Mouse (Mus musculus) limb, embryonic 15.5 days (tissue): ENCODE data around the gene Dbi. TPM values are rescaled to one million over a fixed set of nuclear protein-coding genes. Genes with fewer than 3 reads are reported as not detected.
A peak's percentile ranks its signal among the peaks of the same experiment; 100 is the strongest.

Experiments used
- ATAC-seq: fragments of 200-750 bp; cut with Nextera tagmentation; 2 replicates; pipeline ENCODE4 v1.8.0; 2017; ENCODE audit warnings: low read depth, moderate TSS enrichment; ENCODE audit not compliant: insufficient number of reproducible peaks, low FRiP score, low TSS enrichment
- H3K27ac ChIP-seq: fragments of 300-500 bp; sonication (generic); 2 replicates; pipeline ENCODE4 v1.5.1; 2015; ENCODE audit warnings: moderate library complexity, mild to moderate bottlenecking, inconsistent platforms
- H3K27me3 ChIP-seq: fragments of 300-500 bp; sonication (generic); 2 replicates; pipeline ENCODE4 v1.6.1; 2015; ENCODE audit warnings: inconsistent platforms
- H3K36me3 ChIP-seq: fragments of 300-500 bp; sonication (generic); 2 replicates; pipeline ENCODE4 v1.6.1; 2015; ENCODE audit warnings: inconsistent platforms
- H3K4me1 ChIP-seq: fragments of 300-500 bp; sonication (generic); 2 replicates; pipeline ENCODE4 v1.6.1; 2015; ENCODE audit warnings: inconsistent platforms
- H3K4me2 ChIP-seq: fragments of 300-500 bp; sonication (generic); 2 replicates; pipeline ENCODE4 v1.6.1; 2015; ENCODE audit warnings: mild to moderate bottlenecking, inconsistent platforms
- H3K4me3 ChIP-seq: fragments of 300-500 bp; sonication (generic); 2 replicates; pipeline ENCODE4 v1.5.1; 2015; ENCODE audit warnings: mild to moderate bottlenecking, inconsistent platforms
- H3K9ac ChIP-seq: fragments of 300-500 bp; sonication (generic); 2 replicates; pipeline ENCODE4 v1.6.1; 2015; ENCODE audit warnings: inconsistent platforms
- H3K9me3 ChIP-seq: fragments of 300-500 bp; sonication (generic); 2 replicates; pipeline ENCODE4 v1.6.1; 2016; ENCODE audit warnings: inconsistent platforms
- WGBS: fragments of 180-500 bp; shearing (Covaris S2); methylation state at CpG from one replicate; pipeline ENCODE4 v1.1.7; 2015; 5-methylcytosine and 5-hydroxymethylcytosine counted together
- polyA plus RNA-seq: library from polyadenylated mRNA; unstranded; fragments of >200 nt; fragmentation: Nextera tagmentation; extraction: Ambion mirVana; gene quantifications from 2 replicates; pipeline ENCODE4 v1.2.1, GENCODE M21; 2015

The Dbi gene
- polyA plus RNA-seq, 1 experiment from 2014 or later = 1,050 TPM

DNA sequence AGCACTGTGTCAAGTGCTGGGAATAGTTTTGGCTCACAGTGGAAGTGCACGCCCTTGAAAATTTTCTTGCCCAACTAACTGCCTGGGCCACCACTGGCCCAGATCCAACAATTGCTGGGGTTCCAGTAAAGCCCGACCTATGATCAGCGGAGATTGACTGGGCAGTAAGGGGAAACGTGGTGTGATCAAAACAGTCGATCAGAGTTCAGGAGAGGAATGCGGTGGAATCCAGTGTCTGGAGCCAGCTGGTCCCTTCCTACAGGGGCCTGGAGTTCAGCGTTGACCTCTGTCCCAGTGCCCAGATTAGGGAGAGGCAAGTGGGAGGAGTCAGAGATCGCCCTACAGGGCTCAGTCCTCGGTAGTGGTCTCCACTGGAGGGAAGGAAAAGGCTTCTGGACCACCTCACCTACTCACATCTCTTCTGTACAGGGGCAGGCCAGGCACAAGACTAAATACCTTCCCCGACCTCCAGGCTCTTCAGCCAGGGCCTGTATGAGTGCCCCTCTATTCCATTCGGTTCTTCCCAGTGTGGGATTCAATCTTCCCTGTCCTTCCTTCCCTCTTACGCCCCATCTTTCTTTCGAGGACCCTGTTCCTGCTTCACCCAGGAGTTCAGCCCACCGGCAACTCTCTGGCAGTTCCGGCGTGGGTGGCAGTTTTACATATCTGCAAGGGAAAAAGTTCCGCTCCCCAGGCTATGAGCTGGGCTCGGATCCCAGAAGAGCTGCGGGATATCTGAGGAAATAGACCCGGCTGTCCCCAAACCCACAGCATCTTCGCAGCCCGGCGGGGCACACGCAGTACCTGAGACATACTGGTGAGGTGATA, 523 bp downstream of the Dbi start:
- Histone ChIP-seq H3K4me3 (peak overlapping the region; percentile 55), H3K4me1 (peaks cover 43% of the 10 kb centered on the region), H3K9me3 (no peaks in the 10 kb centered on the region), H3K9ac (peak overlapping the region; percentile 48), H3K4me2 (peak overlapping the region; percentile 81), H3K36me3 (peaks cover 28% of the 10 kb centered on the region), H3K27me3 (no peaks in the 10 kb centered on the region), H3K27ac (peak overlapping the region; percentile 93)
- ATAC-seq = peak; percentile 17; the same call in 1 of the 2 replicates
- 3% methylated on average over 24 of the region's 24 CpGs for WGBS

GRCm38 (mm10) chr1:120119389-120119788, 1.5 kb downstream of the Dbi start:
- 84% methylated on average over 4 of the region's 4 CpGs for WGBS
- peak overlapping the region; percentile 55 for H3K4me3 ChIP-seq
- H3K4me2 ChIP-seq = peak overlapping the region; percentile 81
- H3K36me3 ChIP-seq = peaks cover 38% of the 10 kb centered on the region
- H3K27me3 ChIP-seq = no peaks in the 10 kb centered on the region
- no peaks in the 10 kb centered on the region for H3K9me3 ChIP-seq
- ATAC-seq = no peak
- no peak overlapping the region for H3K27ac ChIP-seq
- peaks cover 39% of the 10 kb centered on the region for H3K4me1 ChIP-seq
- H3K9ac ChIP-seq = no peak overlapping the region

DNA sequence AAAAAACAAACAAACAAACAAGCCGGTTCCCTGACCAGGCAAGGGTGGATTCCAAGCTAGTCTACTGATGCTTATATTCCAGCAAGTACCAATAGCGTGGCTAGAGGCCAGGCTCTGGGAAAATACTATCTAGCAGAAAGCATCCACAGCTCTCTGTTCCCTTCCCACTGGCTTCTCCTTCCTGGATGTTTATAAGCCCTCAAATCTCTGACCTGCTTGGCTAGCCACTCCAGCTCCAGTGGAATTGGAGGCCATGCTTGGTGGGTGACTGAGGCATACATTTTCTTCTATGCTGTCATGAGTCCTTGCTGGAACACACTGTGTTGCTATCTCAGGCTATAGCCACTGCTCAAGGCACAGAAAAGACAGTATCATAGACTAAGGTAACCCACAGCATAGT, 2.0 kb downstream of the Dbi start:
- peaks cover 39% of the 10 kb centered on the region for H3K4me1 ChIP-seq
- WGBS = 89% methylated on average over 2 of the region's 2 CpGs
- H3K9me3 ChIP-seq = no peaks in the 10 kb centered on the region
- H3K9ac ChIP-seq = no peak overlapping the region
- no peaks in the 10 kb centered on the region for H3K27me3 ChIP-seq
- no peak overlapping the region; the same call in 1 of the 2 replicates for H3K27ac ChIP-seq
- peaks cover 42% of the 10 kb centered on the region for H3K36me3 ChIP-seq
- peak overlapping the region; percentile 55 for H3K4me3 ChIP-seq
- peak overlapping the region; percentile 81; the same call in 1 of the 2 replicates for H3K4me2 ChIP-seq
- ATAC-seq = no peak

DNA sequence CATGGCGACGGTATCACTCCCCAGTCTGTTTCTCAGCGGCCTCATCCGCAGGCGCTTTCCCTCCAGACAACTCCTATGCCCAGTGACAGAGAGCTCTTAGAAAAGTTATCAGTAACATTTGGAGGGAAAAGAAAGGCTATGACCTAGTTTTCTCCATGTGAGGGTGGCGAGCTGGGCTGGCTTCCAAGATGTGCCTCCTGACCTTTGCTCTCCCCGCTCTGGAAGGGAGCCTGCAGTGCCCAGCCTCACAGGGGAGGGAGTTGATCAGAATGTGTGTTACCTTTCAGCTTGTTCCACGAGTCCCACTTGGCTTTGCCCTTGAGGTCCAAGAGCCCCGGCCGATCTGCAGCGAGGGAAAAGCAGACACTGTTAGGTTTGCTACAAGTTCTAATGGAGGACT, 4.8 kb downstream of the Dbi start:
- H3K27me3 ChIP-seq = no peaks in the 10 kb centered on the region
- no peaks in the 10 kb centered on the region for H3K9me3 ChIP-seq
- H3K27ac ChIP-seq = peak overlapping the region; percentile 80
- H3K4me1 ChIP-seq = peaks cover 32% of the 10 kb centered on the region
- WGBS = 89% methylated on average over 11 of the region's 11 CpGs
- peaks cover 56% of the 10 kb centered on the region for H3K36me3 ChIP-seq
- ATAC-seq = no peak
- H3K9ac ChIP-seq = no peak overlapping the region
- H3K4me2 ChIP-seq = no peak overlapping the region
- no peak overlapping the region for H3K4me3 ChIP-seq

DNA sequence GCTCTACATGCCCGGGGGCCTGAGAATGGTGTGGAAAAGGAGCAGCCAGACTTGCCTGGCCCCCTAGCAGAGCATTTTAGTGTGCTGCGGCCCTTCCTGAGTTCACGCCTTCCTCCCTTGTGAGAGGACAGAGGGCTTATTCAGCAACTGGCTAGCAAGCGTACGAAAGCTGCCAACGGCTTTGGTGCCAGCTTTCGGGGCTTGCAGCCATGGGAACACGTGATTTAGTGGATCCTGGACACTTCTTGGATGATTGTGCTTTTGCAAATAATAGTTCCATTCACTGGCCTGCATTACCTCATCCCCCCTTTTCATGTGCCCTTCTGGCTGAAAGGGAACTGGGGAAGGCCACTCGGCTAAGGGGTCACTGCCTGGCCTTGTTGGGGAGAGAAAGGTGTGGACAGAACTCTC, 5.2 kb downstream of the Dbi start:
- peak; percentile 53 for ATAC-seq
- H3K9me3 ChIP-seq = no peaks in the 10 kb centered on the region
- peaks cover 61% of the 10 kb centered on the region for H3K36me3 ChIP-seq
- H3K27ac ChIP-seq = peak overlapping the region; percentile 80
- H3K9ac ChIP-seq = no peak overlapping the region
- no peak overlapping the region for H3K4me3 ChIP-seq
- no peak overlapping the region for H3K4me2 ChIP-seq
- 84% methylated on average over 9 of the region's 9 CpGs for WGBS
- H3K4me1 ChIP-seq = peaks cover 32% of the 10 kb centered on the region
- H3K27me3 ChIP-seq = no peaks in the 10 kb centered on the region

DNA sequence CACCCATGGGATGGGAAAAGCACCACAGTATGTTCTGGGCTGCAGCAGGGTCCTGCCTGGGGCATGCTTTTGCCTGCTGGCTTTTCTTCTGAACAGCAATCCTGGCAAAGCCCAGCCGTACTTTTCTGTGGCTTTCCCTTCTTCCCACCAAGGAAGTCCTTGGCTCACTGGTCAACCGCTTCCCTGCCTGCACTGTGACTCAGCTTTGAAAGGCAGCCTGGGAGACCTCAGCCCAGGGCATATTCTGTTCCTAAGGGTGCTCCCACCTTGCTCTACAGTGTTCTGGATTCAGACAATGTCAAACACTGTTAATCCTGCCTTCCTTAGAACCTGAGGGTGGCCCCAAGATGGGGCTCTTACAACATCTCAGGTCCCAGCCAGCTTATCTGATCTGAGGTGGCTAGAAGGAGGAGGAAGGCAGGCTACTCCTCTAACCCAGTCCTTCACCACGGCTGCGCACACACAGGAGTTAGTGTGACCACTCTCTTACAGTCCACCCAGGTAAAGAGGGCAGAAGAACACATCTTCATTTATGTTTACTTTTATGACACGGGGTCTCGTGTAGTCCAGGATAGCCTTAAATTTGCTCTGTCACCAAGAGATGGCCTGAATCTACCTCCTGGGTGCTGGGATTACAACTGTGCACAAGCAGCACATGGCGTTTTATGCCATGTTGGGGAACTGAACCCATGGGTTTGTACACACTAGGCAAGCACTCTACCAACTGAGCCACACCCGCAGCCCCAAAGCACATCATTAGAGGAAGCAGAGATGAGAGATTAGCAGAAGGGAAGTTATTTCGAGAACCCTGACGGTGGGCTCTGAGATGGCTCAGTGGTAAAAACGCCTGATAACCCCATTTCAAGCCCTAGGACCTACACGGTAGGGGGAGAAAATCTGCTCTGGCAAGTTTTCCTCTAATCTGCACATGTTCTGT, 8.4 kb downstream of the Dbi start:
- H3K4me2 ChIP-seq = no peak overlapping the region
- peaks cover 7% of the 10 kb centered on the region; the same call in 1 of the 2 replicates for H3K4me1 ChIP-seq
- H3K27ac ChIP-seq = 0 out of 2 replicates have a peak overlapping the region, but pooled peaks have one; percentile 40
- H3K27me3 ChIP-seq = no peaks in the 10 kb centered on the region
- ATAC-seq = no peak
- H3K9ac ChIP-seq = no peak overlapping the region
- H3K9me3 ChIP-seq = no peaks in the 10 kb centered on the region
- WGBS = 81% methylated on average over 12 of the region's 12 CpGs
- H3K36me3 ChIP-seq = peaks cover 50% of the 10 kb centered on the region
- no peak overlapping the region for H3K4me3 ChIP-seq

- H3K4me1 ChIP-seq = 0 out of 2 replicates have a peak, but pooled peaks cover 7% of the 10 kb centered on the region
- H3K4me2 ChIP-seq = no peak overlapping the region
- no peak for ATAC-seq
- H3K36me3 ChIP-seq = peaks cover 44% of the 10 kb centered on the region
- no peak overlapping the region for H3K4me3 ChIP-seq
- 86% methylated on average over 8 of the region's 8 CpGs for WGBS
- H3K27me3 ChIP-seq = no peaks in the 10 kb centered on the region
- no peak overlapping the region for H3K9ac ChIP-seq
- peak overlapping the region; percentile 24; the same call in 1 of the 2 replicates for H3K27ac ChIP-seq
- no peaks in the 10 kb centered on the region for H3K9me3 ChIP-seq
Measured at GRCm38 (mm10) chr1:120111766-120112165, 9.1 kb downstream of the Dbi start.

- no peak overlapping the region for H3K4me2 ChIP-seq
- WGBS = 89% methylated on average over 19 of the region's 19 CpGs
- no peak overlapping the region for H3K9ac ChIP-seq
- no peaks in the 10 kb centered on the region for H3K27me3 ChIP-seq
- no peak for ATAC-seq
- H3K4me3 ChIP-seq = no peak overlapping the region
- H3K36me3 ChIP-seq = peaks cover 28% of the 10 kb centered on the region
- no peaks in the 10 kb centered on the region; the same call in 1 of the 2 replicates for H3K4me1 ChIP-seq
- no peak overlapping the region for H3K27ac ChIP-seq
- H3K9me3 ChIP-seq = no peaks in the 10 kb centered on the region
Measured at GRCm38 (mm10) chr1:120109741-120110432, 11.0 kb downstream of the Dbi start.

GRCm38 (mm10) chr1:120105556-120105959, 15.3 kb downstream of the Dbi start:
- WGBS = 32% methylated on average over 5 of the region's 5 CpGs
- H3K4me2 ChIP-seq = no peak overlapping the region
- H3K4me1 ChIP-seq = no peaks in the 10 kb centered on the region; the same call in 1 of the 2 replicates
- H3K27ac ChIP-seq = no peak overlapping the region
- H3K4me3 ChIP-seq = no peak overlapping the region
- no peaks in the 10 kb centered on the region for H3K27me3 ChIP-seq
- no peak overlapping the region for H3K9ac ChIP-seq
- H3K36me3 ChIP-seq = no peaks in the 10 kb centered on the region
- ATAC-seq = peak; percentile 70
- no peaks in the 10 kb centered on the region for H3K9me3 ChIP-seq

DNA sequence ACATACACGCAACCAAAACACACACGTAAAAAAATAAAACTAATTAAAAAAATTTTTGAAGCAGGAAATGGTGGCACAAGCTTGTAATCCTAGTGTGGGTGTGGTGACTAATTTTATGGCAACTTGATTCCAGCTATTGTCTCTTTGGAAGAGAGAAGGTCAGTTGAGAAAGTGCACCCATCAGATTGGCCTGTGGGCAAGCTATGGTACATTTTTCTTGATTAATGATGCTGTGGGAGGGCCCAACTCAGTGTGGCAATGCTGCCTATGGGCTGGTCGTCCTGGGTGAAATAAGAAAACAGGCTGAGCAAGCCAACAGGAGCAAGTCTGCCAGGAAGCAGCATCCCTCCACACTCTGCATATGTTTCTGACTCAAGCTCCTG, 19.7 kb downstream of the Dbi start:
- no peaks in the 10 kb centered on the region for H3K27me3 ChIP-seq
- no peak overlapping the region for H3K4me3 ChIP-seq
- no peak overlapping the region for H3K27ac ChIP-seq
- no peaks in the 10 kb centered on the region; the same call in 1 of the 2 replicates for H3K4me1 ChIP-seq
- no peak for ATAC-seq
- H3K36me3 ChIP-seq = no peaks in the 10 kb centered on the region
- no peak overlapping the region for H3K4me2 ChIP-seq
- no peak overlapping the region for H3K9ac ChIP-seq
- 72% methylated on average over 3 of the region's 3 CpGs for WGBS
- H3K9me3 ChIP-seq = no peaks in the 10 kb centered on the region

GRCm38 (mm10) chr1:120100456-120101226, 20.2 kb downstream of the Dbi start:
- Histone ChIP-seq H3K27ac (no peak overlapping the region), H3K9ac (no peak overlapping the region), H3K36me3 (no peaks in the 10 kb centered on the region), H3K4me3 (no peak overlapping the region), H3K9me3 (no peaks in the 10 kb centered on the region), H3K4me1 (no peaks in the 10 kb centered on the region; the same call in 1 of the 2 replicates), H3K27me3 (no peaks in the 10 kb centered on the region), H3K4me2 (no peak overlapping the region)
- ATAC-seq = no peak
- WGBS = 77% methylated on average over 8 of the region's 8 CpGs
